Mouse (Mus musculus) MEL (cell line): Measurements from ENCODE around the gene Dcst1.

ENCODE experiments used
- CHD1 ChIP-seq: IDR thresholded peaks from 2 replicates; pipeline ENCODE4 v1.6.1; 2012; ENCODE audit warnings: low read depth, mild to moderate bottlenecking, inconsistent platforms, low read length, improper control_type of control experiment
- CTCF ChIP-seq, 3 experiments: IDR thresholded peaks in 2 of 3; conservative IDR thresholded peaks in 1 of 3; 2 replicates each; pipeline ENCODE4 v1.5.1; 2011 to 2012; ENCODE audit warnings: low read length in 3 of 3, low read depth in 2 of 3, mild to moderate bottlenecking in 2 of 3, improper control_type of control experiment in 1 of 3, inconsistent platforms in 1 of 3, mixed read lengths in 1 of 3, moderate library complexity in 1 of 3; ENCODE audit not compliant: control insufficient read depth in 1 of 3, insufficient read depth in 1 of 3, poor library complexity in 1 of 3, severe bottlenecking in 1 of 3
- GATA1 ChIP-seq: IDR thresholded peaks from 2 replicates; pipeline ENCODE4 v1.6.1; 2011; ENCODE audit warnings: low read depth, low read length, improper control_type of control experiment
- HCFC1 ChIP-seq: IDR thresholded peaks from 2 replicates; pipeline ENCODE4 v1.6.1; 2012; ENCODE audit warnings: low read depth, mild to moderate bottlenecking, inconsistent platforms, low read length, improper control_type of control experiment, moderate library complexity
- POLR2A ChIP-seq, 2 experiments: IDR thresholded peaks; 2 replicates each; pipeline ENCODE4 v1.6.1; 2011 to 2012; ENCODE audit warnings: low read length in 2 of 2, mild to moderate bottlenecking in 2 of 2, control low read depth in 1 of 2, improper control_type of control experiment in 1 of 2, low read depth in 1 of 2, moderate library complexity in 1 of 2; ENCODE audit not compliant: control insufficient read depth in 1 of 2, insufficient read depth in 1 of 2, poor library complexity in 1 of 2

GRCm38 (mm10) chr3:89409701-89410100 lies 44.6 kb upstream of the Dcst1 start:
- TF ChIP-seq GATA1 (no peak), CTCF (IDR thresholded peaks at IDR 0.05 in 2 of 3, conservative IDR thresholded peaks at IDR 0.05 in 1 of 3; ENCODE audit: control insufficient read depth in 1 of 3, insufficient read depth in 1 of 3, low read depth in 2 of 3, low read length in 3 of 3, poor library complexity in 1 of 3, severe bottlenecking in 1 of 3) (no peak), HCFC1 (no peak), CHD1 (no peak), POLR2A (IDR thresholded peaks at IDR 0.05; ENCODE audit: control insufficient read depth in 1 of 2, insufficient read depth in 1 of 2, low read depth in 1 of 2, low read length in 2 of 2, poor library complexity in 1 of 2) (no peak)
